Mouse (Mus musculus) olfactory bulb, adult 2 months (tissue): ENCODE data around the gene Orc2. TPM values are rescaled to one million over a fixed set of nuclear protein-coding genes. Genes with fewer than 3 reads are reported as not detected.

Experiments used
- H3K27ac ChIP-seq: fragments of 200-500 bp; 2 replicates; pipeline ENCODE4 v1.5.1; 2012; ENCODE audit warnings: low read depth, low read length; ENCODE audit not compliant: insufficient read depth
- H3K4me1 ChIP-seq: fragments of 200-500 bp; 2 replicates; pipeline ENCODE4 v1.6.1; 2012; ENCODE audit warnings: low read length; ENCODE audit not compliant: control insufficient read depth, insufficient read depth
- H3K4me3 ChIP-seq: fragments of 200-500 bp; 2 replicates; pipeline ENCODE4 v1.5.1; 2012; ENCODE audit warnings: mild to moderate bottlenecking, low read depth, low read length, moderate library complexity; ENCODE audit not compliant: insufficient read depth
- CTCF ChIP-seq: fragments of 200-500 bp; IDR thresholded peaks from 2 replicates; pipeline ENCODE4 v1.5.1; 2012; ENCODE audit warnings: low read depth, mild to moderate bottlenecking, low read length, moderate library complexity; ENCODE audit not compliant: insufficient read depth
- POLR2A ChIP-seq: fragments of 200-500 bp; IDR thresholded peaks from 2 replicates; pipeline ENCODE4 v1.6.1; 2012; ENCODE audit warnings: mild to moderate bottlenecking, low read depth, low read length, moderate library complexity; ENCODE audit not compliant: insufficient read depth
- WGBS: fragments of 180-500 bp; shearing (Covaris S2); methylation state at CpG from one replicate; pipeline ENCODE4 v1.1.7; 2018; 5-methylcytosine and 5-hydroxymethylcytosine counted together
- polyA plus RNA-seq: library from polyadenylated mRNA; stranded (reverse); fragments of >200 nt; gene quantifications from 2 replicates; pipeline ENCODE4 v1.2.4, GENCODE M21; 2012; ENCODE audit warnings: low replicate concordance; ENCODE audit not compliant: missing spikeins, insufficient read depth, insufficient read length

Gene Orc2
- polyA plus RNA-seq, 1 experiment: not detected

- Histone ChIP-seq H3K27ac (no peak overlapping the region), H3K4me3 (no peak overlapping the region), H3K4me1 (no peaks in the 10 kb centered on the region; the same call in 1 of the 2 replicates)
- WGBS: 61% methylated on average over 2 of the region's 2 CpGs
- TF ChIP-seq POLR2A (no peak), CTCF (no peak)
Measured at GRCm38 (mm10) chr1:58416048-58416447, 88.9 kb downstream of the Orc2 start.

- Histone ChIP-seq H3K4me1 (no peaks in the 10 kb centered on the region; the same call in 1 of the 2 replicates), H3K27ac (no peak overlapping the region), H3K4me3 (no peak overlapping the region)
- TF ChIP-seq CTCF: no peak
- TF ChIP-seq POLR2A: no peak
- 18% methylated on average over 1 of the region's 1 CpGs for WGBS
Measured at GRCm38 (mm10) chr1:58415442-58415841, 89.5 kb downstream of the Orc2 start.

Other genes starting within 250 kb of the Orc2 start
- not detected in 2 replicates for gene Aox2, start 226.8 kb downstream of the Orc2 start, polyA plus RNA-seq
- gene Bzw1, start 112.2 kb downstream of the Orc2 start, polyA plus RNA-seq: 105 and 158 TPM in 2 replicates
- 213 and 787 TPM in 2 replicates for gene Clk1, start 81.0 kb downstream of the Orc2 start, polyA plus RNA-seq
- gene Nif3l1, start 60.0 kb downstream of the Orc2 start, polyA plus RNA-seq: not detected in 2 replicates
- gene Ppil3, start 59.6 kb downstream of the Orc2 start, polyA plus RNA-seq: not detected in 2 replicates
- gene Fam126b, start 81.2 kb upstream of the Orc2 start, polyA plus RNA-seq: not detected in 2 replicates
- not detected in 2 replicates for gene Ndufb3, start 81.3 kb upstream of the Orc2 start, polyA plus RNA-seq
- gene Als2cr12, start 190.9 kb upstream of the Orc2 start, polyA plus RNA-seq: not detected in 2 replicates
- not detected in 2 replicates for gene Cflar, start 206.4 kb upstream of the Orc2 start, polyA plus RNA-seq